Mouse (Mus musculus): ENCODE measurements around the gene Ampd3.
A peak's percentile ranks its signal among the peaks of the same experiment; 100 is the strongest.

Gene Ampd3

DNA sequence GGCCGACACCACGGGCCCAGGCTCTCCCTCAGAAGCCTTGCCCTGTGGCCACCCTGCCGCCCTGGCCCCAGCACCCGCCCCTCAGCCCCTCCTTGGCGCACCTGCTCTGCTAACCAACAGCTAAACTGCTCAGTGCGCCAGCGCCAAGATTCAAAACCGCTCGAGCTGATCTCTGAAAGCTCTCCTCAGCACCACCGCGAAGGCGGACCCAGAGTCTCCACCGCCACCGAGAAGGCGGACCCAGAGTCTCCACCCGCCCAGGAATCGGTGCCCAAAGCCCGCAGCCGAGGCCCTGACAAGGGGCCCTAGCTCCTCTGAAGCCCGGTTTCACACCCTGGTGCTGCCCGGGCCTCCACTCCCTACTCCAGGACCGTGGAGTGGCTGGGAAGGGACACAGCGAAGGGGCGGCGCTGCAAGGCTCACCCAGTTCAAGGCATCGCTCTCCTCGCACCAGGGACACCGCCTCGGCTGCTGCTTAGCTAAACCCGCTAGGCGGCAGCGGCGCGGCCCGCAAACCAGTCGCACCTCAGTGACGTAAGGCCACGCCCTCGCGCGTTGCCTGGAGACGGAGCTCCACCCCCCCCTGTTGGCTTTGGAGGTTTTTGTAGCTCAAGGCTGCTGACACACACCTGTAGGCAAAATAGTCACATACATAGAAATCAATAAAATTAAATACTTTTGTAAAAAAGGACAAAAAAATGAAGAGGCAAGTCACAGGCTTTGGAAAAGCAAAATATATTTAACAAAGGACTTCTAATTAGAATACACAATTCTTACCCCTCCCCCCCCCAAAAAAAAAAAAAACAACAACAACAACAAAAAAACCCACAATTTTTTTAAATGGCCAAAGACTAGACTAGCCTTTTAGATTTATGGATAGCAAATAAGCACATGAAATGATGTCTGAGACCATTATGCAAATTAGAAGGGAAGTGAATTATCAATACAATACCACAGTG is 76.2 kb downstream of the Ampd3 start, which contains the start of gene Rnf141:
Gene Rnf141, minus strand, starts transcription at position 542 of the 959 bp plus-strand sequence.
- peak; percentile 95 for DNase-seq (ENCODE audit: low spot score)

DNA sequence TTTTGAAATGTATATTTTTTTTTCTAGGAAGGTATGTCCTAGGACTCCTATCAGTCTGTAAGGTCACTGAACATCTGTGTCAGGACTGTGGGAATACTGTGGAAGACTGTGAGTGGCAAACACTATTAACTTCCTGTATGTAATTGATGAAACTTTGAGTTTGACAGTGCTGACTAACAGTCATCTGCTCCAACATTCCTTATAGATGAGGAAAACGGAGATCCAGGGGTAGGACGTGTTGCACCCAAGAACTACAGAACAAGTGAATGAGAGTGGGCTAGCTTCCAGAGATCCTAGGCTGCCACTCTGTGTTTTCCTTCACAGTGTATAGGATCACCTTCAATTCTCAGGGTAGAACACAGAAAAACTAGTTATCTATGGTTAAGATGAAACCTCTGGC is 79.3 kb downstream of the Ampd3 start:
- DNase-seq (ENCODE audit: low spot score) = no peak

DNA sequence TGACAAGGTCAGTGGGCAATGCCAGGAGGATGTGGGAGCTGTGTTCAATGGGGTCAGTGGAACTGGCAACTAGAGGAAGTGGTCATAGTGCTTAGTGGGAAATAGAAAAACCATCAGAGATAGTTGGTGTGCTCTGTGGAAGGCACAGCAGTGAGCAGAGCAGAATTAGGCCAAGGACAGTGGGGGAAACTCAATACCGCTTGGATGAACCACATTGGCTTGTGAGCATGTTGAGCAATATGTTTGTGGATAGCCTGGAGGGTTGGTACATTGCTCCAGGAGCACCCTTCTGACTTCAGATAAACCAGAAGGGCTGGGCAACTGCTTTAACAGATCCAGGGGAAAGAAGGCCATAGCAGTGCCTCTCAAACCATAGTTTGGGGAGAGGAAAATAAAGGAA is 80.4 kb downstream of the Ampd3 start:
- no peak for DNase-seq (ENCODE audit: low spot score)

DNA sequence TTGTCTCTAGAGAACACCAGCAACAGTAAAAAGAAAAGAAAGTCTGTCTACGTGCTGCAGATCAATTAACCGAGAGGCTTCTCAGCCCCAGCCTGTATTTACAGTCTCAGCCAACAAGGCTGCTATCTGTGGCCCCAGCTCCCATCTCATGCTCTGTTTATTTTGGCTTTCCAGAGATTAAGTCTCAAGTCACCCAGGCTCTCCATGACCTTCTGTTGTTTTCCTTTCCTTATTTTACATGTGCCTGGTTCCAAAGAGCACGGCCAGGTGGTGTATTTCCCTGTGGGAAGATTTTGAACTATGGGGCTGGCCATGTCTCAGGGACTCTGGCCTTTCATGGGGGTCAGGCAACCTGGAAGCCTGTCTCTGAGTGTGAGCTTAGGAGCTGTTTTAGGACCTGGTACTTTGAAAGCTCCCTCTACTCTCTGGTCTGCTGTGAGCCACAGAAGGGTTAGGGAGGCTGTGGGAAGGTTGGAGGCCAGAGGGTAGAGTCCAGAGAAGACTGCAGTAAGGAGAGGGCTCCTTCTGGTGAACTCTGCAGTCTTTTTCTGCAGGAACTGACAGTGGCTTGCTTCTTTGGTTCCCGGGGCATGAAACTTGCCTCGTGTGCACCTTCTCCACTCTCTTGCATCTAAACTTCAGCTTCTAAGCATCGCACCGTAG is 83.7 kb downstream of the Ampd3 start:
- no peak for DNase-seq (ENCODE audit: low spot score)

DNA sequence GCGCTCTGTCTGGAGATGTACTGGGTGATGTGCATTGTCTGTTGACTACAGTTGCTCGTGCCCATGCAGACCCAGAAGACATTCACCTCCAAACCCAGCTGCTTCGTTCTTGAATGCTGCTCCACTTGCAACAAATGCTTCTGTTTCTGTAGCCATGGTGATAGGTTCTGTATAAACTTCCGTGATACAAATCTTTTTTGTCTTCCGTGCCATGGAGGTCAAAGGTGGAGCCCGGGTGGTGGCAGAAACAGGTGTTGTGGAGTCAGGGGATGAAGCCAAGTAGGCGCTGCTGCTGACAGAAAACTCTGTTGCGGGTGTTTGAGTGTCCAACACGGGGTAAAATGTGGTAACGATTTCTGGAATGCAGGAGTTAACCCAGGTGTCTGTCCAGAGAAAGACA is 85.6 kb downstream of the Ampd3 start:
- DNase-seq (ENCODE audit: low spot score) = no peak

DNA sequence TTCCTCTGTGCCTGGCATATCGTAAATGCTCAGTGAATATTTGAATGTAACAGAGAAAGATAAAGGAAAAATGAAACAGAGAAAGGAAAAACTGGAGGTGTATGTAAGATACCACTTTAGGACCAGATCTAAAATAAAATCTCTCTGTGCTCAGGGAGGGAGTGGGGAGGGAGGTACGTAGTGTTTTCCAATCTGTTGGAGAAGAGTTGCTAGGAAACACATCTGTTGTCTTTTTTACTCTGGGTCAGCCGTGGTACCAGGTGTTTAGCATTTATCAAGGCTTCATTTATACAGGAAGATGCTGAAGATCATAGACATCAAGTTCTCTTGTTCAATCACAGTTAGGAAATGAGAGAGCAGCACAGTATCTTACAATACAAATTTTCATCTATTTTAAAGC is 86.5 kb downstream of the Ampd3 start:
- DNase-seq (ENCODE audit: low spot score) = no peak

DNA sequence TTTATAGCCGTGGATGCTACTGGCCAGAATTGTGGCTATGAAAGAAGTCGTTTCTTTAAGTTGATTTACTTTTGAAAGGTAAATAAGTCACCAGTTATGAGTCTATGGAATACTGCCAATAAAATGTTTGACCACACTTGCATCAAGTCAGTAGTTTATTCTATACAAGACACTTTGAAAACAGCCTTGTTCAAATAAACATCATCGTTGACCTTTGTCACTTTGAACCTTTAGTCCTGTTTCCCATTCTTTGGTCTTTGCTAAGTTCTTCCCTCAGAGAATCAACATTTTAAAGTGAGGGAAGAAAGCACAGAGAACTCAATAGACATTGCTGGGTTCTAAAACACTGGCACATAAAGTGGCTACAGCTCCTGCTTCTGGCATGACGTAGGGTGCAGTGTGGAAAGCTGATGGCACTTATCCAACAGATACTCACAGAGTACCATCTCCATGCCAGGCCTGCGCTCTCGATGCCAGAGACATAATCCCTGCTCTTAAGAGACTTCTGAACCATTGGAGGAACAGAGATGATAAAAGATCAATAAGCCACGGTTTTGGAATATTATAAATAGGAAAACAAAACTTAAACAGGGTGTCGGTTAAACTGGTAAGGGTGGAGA is 87.0 kb downstream of the Ampd3 start:
- DNase-seq (ENCODE audit: low spot score) = no peak

DNA sequence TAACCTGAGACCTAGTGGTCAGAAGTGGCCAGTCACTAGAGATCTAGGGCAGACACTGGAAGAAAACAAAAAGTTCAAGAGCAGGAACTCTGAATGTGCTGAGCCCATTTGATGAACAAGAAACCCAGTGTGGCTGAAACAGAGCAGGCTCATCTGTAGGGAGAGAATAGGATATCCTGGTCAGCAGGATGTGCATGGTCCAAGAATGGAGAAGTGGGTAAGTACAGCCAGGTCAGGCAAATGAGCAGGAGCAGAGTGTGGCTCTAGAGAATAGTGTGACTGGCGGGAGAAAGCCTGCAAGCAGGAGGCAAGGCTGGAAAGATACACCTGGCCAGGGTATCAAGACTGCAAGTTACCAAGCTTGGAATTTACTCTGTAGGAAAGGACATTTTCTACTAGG is 87.6 kb downstream of the Ampd3 start:
- no peak for DNase-seq (ENCODE audit: low spot score)

DNA sequence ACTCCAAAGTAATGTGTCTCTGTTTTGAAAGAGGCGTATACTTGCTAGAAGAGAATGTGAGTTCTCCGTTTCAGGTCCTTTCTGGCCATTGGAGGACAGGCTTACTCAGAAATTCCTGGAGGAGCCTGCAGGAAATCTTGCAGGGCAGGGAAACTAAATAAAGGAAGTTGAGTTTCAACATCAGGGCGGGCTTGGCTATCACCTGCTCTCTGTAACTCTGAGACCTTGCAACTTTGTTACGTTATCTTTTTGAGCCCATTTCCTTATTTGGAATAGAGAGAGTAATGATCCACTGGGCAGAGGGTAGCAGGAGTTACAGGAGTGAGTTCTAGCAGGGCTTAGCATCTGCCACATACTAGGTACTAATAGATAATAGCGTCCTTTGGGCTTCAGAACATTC is 92.1 kb downstream of the Ampd3 start:
- DNase-seq (ENCODE audit: low spot score) = no peak
